Mouse (Mus musculus) MEL (cell line): Measurements from ENCODE around the gene Wee1.

Experiments used
- CHD2 ChIP-seq: IDR thresholded peaks from 2 replicates; pipeline ENCODE4 v1.6.1; 2011; ENCODE audit warnings: low read length, improper control_type of control experiment
- CTCF ChIP-seq, 3 experiments: IDR thresholded peaks in 2 of 3; conservative IDR thresholded peaks in 1 of 3; 2 replicates each; pipeline ENCODE4 v1.5.1; 2011 to 2012; ENCODE audit warnings: low read length in 3 of 3, low read depth in 2 of 3, mild to moderate bottlenecking in 2 of 3, improper control_type of control experiment in 1 of 3, inconsistent platforms in 1 of 3, mixed read lengths in 1 of 3, moderate library complexity in 1 of 3; ENCODE audit not compliant: control insufficient read depth in 1 of 3, insufficient read depth in 1 of 3, poor library complexity in 1 of 3, severe bottlenecking in 1 of 3
- E2F4 ChIP-seq: IDR thresholded peaks from 2 replicates; pipeline ENCODE4 v1.6.1; 2011; ENCODE audit warnings: low read depth, low read length, improper control_type of control experiment, borderline replicate concordance
- EP300 ChIP-seq, 2 experiments: IDR thresholded peaks; 2 replicates each; pipeline ENCODE4 v1.6.1; 2011; ENCODE audit warnings: improper control_type of control experiment in 2 of 2, low read length in 2 of 2, low read depth in 1 of 2, mild to moderate bottlenecking in 1 of 2
- GATA1 ChIP-seq: IDR thresholded peaks from 2 replicates; pipeline ENCODE4 v1.6.1; 2011; ENCODE audit warnings: low read depth, low read length, improper control_type of control experiment
- JUND ChIP-seq: IDR thresholded peaks from 2 replicates; pipeline ENCODE4 v1.6.1; 2011; ENCODE audit warnings: low read depth, mild to moderate bottlenecking, improper control_type of control experiment, low read length
- MAFK ChIP-seq: IDR thresholded peaks from 2 replicates; pipeline ENCODE4 v1.6.1; 2011; ENCODE audit warnings: low read depth, mild to moderate bottlenecking, low read length, improper control_type of control experiment, borderline replicate concordance
- POLR2AphosphoS2 ChIP-seq: IDR thresholded peaks from 2 replicates; pipeline ENCODE4 v1.6.1; 2011; ENCODE audit warnings: low read length, improper control_type of control experiment
- TAL1 ChIP-seq: IDR thresholded peaks from 2 replicates; pipeline ENCODE4 v1.6.1; 2012; ENCODE audit warnings: mild to moderate bottlenecking, inconsistent platforms, low read length, moderate library complexity, mixed read lengths
- UBTF ChIP-seq: IDR thresholded peaks from 2 replicates; pipeline ENCODE4 v1.6.1; 2012; ENCODE audit warnings: low read depth, mild to moderate bottlenecking, inconsistent platforms, low read length, improper control_type of control experiment, moderate library complexity, borderline replicate concordance; ENCODE audit not compliant: insufficient read depth
- ZC3H11A ChIP-seq: IDR thresholded peaks from 2 replicates; pipeline ENCODE4 v1.6.1; 2012; ENCODE audit warnings: low read depth, mild to moderate bottlenecking, inconsistent platforms, low read length, improper control_type of control experiment
- ZKSCAN1 ChIP-seq: IDR thresholded peaks from 2 replicates; pipeline ENCODE4 v1.6.1; 2012; ENCODE audit warnings: low read depth, mild to moderate bottlenecking, inconsistent platforms, low read length, improper control_type of control experiment, moderate library complexity

- TF ChIP-seq MAFK, result no peak
- no peak for TF ChIP-seq ZC3H11A
- no peak for TF ChIP-seq CTCF (IDR thresholded peaks at IDR 0.05 in 2 of 3, conservative IDR thresholded peaks at IDR 0.05 in 1 of 3; ENCODE audit: control insufficient read depth in 1 of 3, insufficient read depth in 1 of 3, low read depth in 2 of 3, low read length in 3 of 3, poor library complexity in 1 of 3, severe bottlenecking in 1 of 3)
- no peak for TF ChIP-seq EP300 (IDR thresholded peaks at IDR 0.05; ENCODE audit: low read depth in 1 of 2, low read length in 2 of 2)
- TF ChIP-seq POLR2AphosphoS2, result no peak
- TF ChIP-seq E2F4, result no peak
- no peak for TF ChIP-seq JUND
- no peak for TF ChIP-seq GATA1
- no peak for TF ChIP-seq UBTF
- no peak for TF ChIP-seq ZKSCAN1
- no peak for TF ChIP-seq CHD2
- no peak for TF ChIP-seq TAL1
Observed at GRCm38 (mm10) chr7:110133988-110134387, 12.1 kb downstream of the Wee1 start.
